Mouse (Mus musculus) hindbrain, embryonic 12.5 days (tissue): ENCODE data around the gene Alk. TPM values are rescaled to one million over a fixed set of nuclear protein-coding genes. Genes with fewer than 3 reads are reported as not detected.

Source experiments
- ATAC-seq: fragments of 200-750 bp; cut with Nextera tagmentation; 2 replicates; pipeline ENCODE4 v1.8.0; 2017; ENCODE audit warnings: moderate TSS enrichment; ENCODE audit not compliant: low FRiP score
- H3K27ac ChIP-seq: fragments of 300-500 bp; sonication (generic); 2 replicates; pipeline ENCODE4 v1.5.1; 2016; ENCODE audit warnings: mild to moderate bottlenecking
- H3K27me3 ChIP-seq: fragments of 300-500 bp; sonication (generic); 2 replicates; pipeline ENCODE4 v1.6.1; 2016; ENCODE audit warnings: mild to moderate bottlenecking
- H3K36me3 ChIP-seq: fragments of 300-500 bp; sonication (generic); 2 replicates; pipeline ENCODE4 v1.6.1; 2016; ENCODE audit warnings: mild to moderate bottlenecking
- H3K4me1 ChIP-seq: fragments of 300-500 bp; sonication (generic); 2 replicates; pipeline ENCODE4 v1.6.1; 2016
- H3K4me2 ChIP-seq: fragments of 300-500 bp; sonication (generic); replicated peaks from 2 replicates; pipeline ENCODE4 v1.6.1; 2016; ENCODE audit warnings: mild to moderate bottlenecking
- H3K4me3 ChIP-seq: fragments of 300-500 bp; sonication (generic); 2 replicates; pipeline ENCODE4 v1.5.1; 2016; ENCODE audit warnings: mild to moderate bottlenecking
- H3K9ac ChIP-seq: fragments of 300-500 bp; sonication (generic); 2 replicates; pipeline ENCODE4 v1.6.1; 2016; ENCODE audit warnings: mild to moderate bottlenecking, moderate library complexity
- H3K9me3 ChIP-seq: fragments of 300-500 bp; sonication (generic); replicated peaks from 2 replicates; pipeline ENCODE4 v1.6.1; 2016; ENCODE audit warnings: mild to moderate bottlenecking
- WGBS: fragments of 180-500 bp; shearing (Covaris S2); methylation state at CpG from one replicate; pipeline ENCODE4 v1.1.7; 2016; 5-methylcytosine and 5-hydroxymethylcytosine counted together
- polyA plus RNA-seq: library from polyadenylated mRNA; unstranded; fragments of >200 nt; fragmentation: Nextera tagmentation; extraction: Ambion mirVana; gene quantifications from 2 replicates; pipeline ENCODE4 v1.2.1, GENCODE M21; 2016

Alk gene
- polyA plus RNA-seq, 1 experiment from 2014 or later = 2.2 TPM

DNA sequence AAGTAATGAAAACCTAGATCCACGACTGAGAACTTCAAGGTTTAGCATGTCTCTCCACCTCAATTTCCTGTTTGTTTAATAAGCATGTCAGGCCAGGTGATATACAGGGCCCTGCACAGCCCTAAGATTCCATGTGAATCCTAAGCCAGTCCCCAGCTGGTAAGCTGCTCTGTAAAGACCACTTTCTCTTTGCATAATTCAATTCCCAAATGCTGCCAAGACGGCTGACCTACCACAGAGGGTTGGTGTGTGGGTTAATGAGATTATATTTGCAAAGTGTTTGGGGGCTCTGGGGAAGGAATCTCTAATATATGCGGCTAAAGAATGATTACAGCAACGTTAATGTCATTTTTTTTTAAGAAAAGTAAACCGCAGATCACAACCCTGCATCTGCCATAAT is 130.3 kb downstream of the Alk start:
- H3K9me3 ChIP-seq = no peaks in the 10 kb centered on the region
- no peak overlapping the region for H3K4me3 ChIP-seq
- no peak overlapping the region for H3K9ac ChIP-seq
- peak; percentile 76 for ATAC-seq
- no peaks in the 10 kb centered on the region for H3K36me3 ChIP-seq
- no peak overlapping the region for H3K4me2 ChIP-seq
- peaks cover 6% of the 10 kb centered on the region; the same call in 1 of the 2 replicates for H3K4me1 ChIP-seq
- no peaks in the 10 kb centered on the region for H3K27me3 ChIP-seq
- WGBS = 57% methylated on average over 5 of the region's 5 CpGs
- H3K27ac ChIP-seq = no peak overlapping the region

DNA sequence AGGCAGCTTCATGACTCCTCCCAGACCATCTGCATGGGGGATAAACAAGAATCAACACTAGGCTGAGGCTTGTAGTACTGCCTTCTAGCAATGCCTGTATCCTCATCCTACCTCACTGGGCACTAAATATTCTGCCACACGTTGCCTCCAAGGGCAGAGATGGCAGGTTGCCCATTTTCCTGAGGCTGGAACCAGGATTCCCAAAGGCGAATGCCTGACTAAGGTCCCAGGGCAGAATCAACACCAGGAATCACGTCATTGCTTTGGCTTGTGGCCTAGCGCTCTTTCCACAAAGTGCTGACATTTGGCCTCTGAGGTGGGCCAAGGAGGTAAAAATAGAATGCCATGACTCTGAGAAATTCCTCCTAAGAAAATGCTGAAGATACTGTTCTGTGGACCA is 155.9 kb downstream of the Alk start:
- Histone ChIP-seq H3K4me1 (no peaks in the 10 kb centered on the region), H3K9me3 (no peaks in the 10 kb centered on the region), H3K27me3 (no peaks in the 10 kb centered on the region), H3K27ac (no peak overlapping the region), H3K9ac (no peak overlapping the region), H3K4me2 (no peak overlapping the region), H3K4me3 (no peak overlapping the region), H3K36me3 (no peaks in the 10 kb centered on the region)
- no peak for ATAC-seq
- WGBS = 87% methylated on average over 4 of the region's 4 CpGs

DNA sequence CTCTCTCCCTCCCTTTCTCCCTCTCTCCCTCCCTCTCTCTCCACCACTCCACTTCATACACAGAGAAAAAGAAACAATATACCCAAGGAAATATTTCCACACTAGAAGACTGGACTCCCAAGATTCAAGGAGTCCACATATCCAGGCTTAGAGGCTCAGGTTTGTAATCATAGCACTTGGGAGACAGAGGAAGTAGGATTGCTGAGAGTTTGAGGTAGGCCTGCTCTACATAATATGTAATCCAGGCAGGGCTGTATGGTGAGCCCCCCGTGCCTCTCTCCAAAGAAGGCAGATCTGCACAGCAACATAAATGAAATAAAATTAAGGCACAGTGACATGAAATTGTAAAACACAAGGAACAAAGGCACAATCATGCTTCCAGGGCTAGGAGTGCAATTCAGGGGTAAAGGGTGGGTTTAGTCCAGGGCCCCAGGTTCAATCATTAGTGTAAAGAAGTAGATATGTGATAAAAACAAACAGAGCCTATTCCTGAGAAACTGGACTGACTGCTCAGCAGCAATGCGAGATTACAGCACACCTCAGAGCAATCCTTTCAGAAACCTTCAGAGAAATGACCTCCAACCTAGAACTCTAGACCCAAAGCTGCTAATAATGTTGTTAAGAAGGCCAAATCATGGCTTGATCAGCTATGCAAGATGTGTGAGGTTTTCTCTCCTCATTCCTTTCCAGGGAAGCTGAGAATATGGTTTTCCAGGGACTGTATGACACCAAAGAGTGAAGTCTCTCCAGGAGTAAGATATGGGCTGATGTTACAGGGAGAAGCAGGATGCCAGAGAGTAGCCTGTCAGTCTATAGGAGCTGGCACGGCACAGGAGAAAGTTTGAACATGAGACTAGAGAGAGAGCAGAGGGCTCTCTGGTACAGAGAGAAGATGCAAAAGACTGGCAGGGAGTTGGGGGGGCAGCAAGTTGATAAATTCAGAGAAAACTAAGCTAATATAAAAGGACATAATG is 158.9 kb downstream of the Alk start:
- no peaks in the 10 kb centered on the region for H3K4me1 ChIP-seq
- H3K27ac ChIP-seq = no peak overlapping the region
- no peak overlapping the region for H3K9ac ChIP-seq
- WGBS = 79% methylated on average over 3 of the region's 3 CpGs
- H3K4me2 ChIP-seq = no peak overlapping the region
- no peaks in the 10 kb centered on the region for H3K36me3 ChIP-seq
- no peaks in the 10 kb centered on the region for H3K27me3 ChIP-seq
- no peak for ATAC-seq
- no peaks in the 10 kb centered on the region for H3K9me3 ChIP-seq
- no peak overlapping the region for H3K4me3 ChIP-seq

DNA sequence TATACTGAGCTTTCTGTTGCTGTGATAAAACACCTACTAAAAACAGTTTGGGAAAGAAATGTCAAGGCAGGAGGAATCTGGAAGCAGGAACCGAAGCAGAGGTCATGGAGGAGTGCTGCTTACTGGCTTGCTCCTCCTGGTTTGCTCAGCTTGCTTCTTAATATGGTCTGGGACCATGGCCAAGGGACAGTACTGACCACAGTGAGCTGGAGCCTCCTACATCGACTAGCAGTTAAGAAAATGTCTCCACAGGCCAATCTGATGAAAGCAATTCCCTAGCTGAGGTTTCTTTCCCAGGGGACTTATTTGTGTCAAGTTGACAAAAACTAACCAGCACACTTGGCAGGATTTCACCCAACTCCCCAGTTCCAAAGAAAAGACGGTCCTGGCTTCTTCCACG is 187.0 kb downstream of the Alk start:
- ATAC-seq = no peak
- H3K4me3 ChIP-seq = no peak overlapping the region
- H3K27ac ChIP-seq = no peak overlapping the region
- H3K9me3 ChIP-seq = no peaks in the 10 kb centered on the region
- no peaks in the 10 kb centered on the region for H3K27me3 ChIP-seq
- WGBS = 89% methylated on average over 4 of the region's 4 CpGs
- no peak overlapping the region for H3K4me2 ChIP-seq
- H3K36me3 ChIP-seq = no peaks in the 10 kb centered on the region
- H3K9ac ChIP-seq = no peak overlapping the region
- H3K4me1 ChIP-seq = no peaks in the 10 kb centered on the region

DNA sequence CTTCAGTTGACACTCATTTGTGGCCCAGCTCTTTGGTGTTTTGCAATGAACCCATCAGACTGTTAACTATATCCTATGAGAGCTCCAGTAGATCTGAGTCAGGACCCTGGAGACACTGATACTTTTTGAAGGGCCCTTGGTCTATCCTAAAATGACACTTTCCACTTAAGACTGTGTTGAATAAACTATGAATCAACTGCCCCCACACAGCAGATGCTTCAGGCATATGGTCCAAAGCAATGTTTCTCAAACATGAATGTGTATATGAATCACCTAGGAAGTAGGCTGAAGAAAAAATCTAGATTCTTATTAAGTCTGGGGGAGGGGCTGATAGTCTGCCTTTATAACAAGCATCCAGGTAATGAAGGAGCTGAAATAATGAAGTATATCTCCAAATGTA is 189.8 kb downstream of the Alk start:
- no peak for ATAC-seq
- Histone ChIP-seq H3K9ac (no peak overlapping the region), H3K9me3 (no peaks in the 10 kb centered on the region)

DNA sequence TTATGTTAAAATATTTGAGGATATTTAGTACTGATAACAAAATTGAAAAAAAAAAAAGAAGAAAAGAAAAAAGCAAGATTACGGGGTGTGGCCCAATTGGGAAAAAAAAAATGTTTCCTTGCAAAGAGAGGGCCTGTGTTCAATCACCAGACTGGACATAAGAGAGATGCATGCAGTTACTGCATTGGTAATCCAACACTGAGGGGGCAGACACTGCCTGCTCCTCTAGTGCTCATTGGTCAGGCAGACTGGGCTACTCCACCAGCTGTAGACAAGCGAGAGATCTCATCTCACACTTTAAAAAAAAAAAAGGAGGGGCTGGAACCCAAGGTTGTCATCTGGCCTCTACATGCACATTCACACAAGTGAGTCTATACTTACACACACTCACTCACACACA is 199.6 kb downstream of the Alk start:
- Histone ChIP-seq H3K9me3 (no peaks in the 10 kb centered on the region), H3K36me3 (no peaks in the 10 kb centered on the region), H3K9ac (no peak overlapping the region), H3K27me3 (no peaks in the 10 kb centered on the region), H3K4me1 (no peaks in the 10 kb centered on the region), H3K4me2 (no peak overlapping the region), H3K27ac (no peak overlapping the region), H3K4me3 (no peak overlapping the region)
- ATAC-seq = no peak
- WGBS = 69% methylated on average over 2 of the region's 2 CpGs

More for the DNA sequence above, 189.8 kb downstream of the Alk start:
- H3K4me1 ChIP-seq = no peaks in the 10 kb centered on the region
- no peaks in the 10 kb centered on the region for H3K36me3 ChIP-seq
- H3K4me3 ChIP-seq = no peak overlapping the region
- no peak overlapping the region for H3K4me2 ChIP-seq
- H3K27me3 ChIP-seq = no peaks in the 10 kb centered on the region
- H3K27ac ChIP-seq = no peak overlapping the region

DNA sequence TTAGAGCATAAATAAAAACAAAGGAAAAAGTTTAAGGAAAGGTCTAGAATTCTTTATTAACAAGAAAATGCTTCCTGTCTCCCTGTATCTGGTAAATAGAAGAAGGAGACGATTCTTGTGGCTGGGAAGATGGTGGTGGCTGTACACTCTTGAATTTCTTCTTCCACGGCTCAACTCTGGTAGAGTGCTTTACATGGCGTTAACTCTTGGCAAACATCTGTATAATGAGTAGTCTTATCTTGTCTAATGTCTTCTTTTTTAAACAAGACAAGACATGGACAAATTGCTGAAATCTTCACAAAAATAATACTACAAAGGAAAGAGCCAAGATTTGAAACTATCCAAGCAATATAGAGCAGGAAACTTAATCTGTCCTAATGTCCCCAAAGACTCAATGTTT is 202.6 kb downstream of the Alk start:
- ATAC-seq = no peak
- no peaks in the 10 kb centered on the region for H3K27me3 ChIP-seq
- H3K9ac ChIP-seq = no peak overlapping the region

DNA sequence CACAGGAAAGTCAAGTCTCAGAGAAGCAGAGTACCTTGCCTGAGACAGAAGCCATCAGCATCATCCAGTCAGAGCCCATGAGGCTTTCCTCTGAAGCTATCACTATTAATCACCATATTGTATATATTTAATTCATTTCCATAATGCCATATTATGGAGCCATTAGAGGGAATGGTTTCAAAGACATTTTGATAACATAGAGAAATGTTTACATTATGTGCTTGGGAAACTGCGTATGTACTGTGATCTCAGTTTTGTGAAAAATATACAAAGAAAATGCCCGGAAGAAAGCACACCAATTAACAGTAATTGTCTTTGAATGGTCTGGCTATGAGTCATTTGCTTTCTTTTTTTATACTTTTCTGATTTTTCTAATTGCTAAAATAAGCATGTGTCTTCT is 203.1 kb downstream of the Alk start:
- Histone ChIP-seq H3K4me2 (no peak overlapping the region), H3K27ac (no peak overlapping the region), H3K4me3 (no peak overlapping the region), H3K9ac (no peak overlapping the region), H3K27me3 (no peaks in the 10 kb centered on the region), H3K9me3 (no peaks in the 10 kb centered on the region), H3K36me3 (no peaks in the 10 kb centered on the region), H3K4me1 (no peaks in the 10 kb centered on the region)
- ATAC-seq = no peak
- 92% methylated on average over 2 of the region's 2 CpGs for WGBS

More for the DNA sequence above, 202.6 kb downstream of the Alk start:
- H3K9me3 ChIP-seq = no peaks in the 10 kb centered on the region
- H3K4me3 ChIP-seq = no peak overlapping the region
- H3K36me3 ChIP-seq = no peaks in the 10 kb centered on the region
- H3K4me1 ChIP-seq = no peaks in the 10 kb centered on the region
- no peak overlapping the region for H3K4me2 ChIP-seq
- WGBS = 93% methylated on average over 3 of the region's 3 CpGs
- no peak overlapping the region for H3K27ac ChIP-seq

DNA sequence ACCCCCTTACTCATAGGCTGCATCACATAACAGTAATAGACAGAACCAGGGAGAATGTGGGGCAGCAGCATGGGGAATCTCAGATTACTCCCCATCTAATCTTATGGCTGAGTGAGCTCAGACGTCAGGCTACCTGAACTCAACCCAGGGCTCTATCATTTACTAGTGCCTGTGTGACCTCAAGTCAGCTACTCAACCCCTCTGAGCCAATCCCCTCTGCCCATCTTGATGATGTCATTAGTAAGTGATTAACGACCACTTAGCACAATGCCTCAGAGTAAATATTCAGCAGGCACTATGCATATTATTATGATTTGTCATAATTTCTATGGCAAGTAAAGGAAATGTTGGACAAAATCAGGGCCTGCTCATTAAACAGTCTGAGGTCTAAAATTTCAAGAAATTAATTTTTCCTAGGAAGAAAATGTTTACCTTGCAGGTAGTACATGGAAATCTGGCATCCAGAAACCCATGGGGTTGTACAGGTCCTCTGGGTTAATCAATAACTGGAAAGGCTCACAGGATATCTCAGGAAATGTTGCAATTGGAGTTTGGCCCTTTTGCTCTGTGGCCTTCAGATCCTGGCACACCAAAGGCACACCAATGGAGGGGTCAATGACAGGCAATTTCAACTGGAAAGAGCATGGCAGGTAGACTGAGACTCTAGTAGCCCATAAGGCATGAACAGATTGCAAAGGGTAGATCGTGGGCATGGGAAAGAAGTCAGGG is 204.9 kb downstream of the Alk start:
- H3K4me1 ChIP-seq = no peaks in the 10 kb centered on the region
- WGBS = 70% methylated on average over 3 of the region's 3 CpGs
- no peaks in the 10 kb centered on the region for H3K36me3 ChIP-seq
- H3K27ac ChIP-seq = no peak overlapping the region
- no peak for ATAC-seq
- H3K9ac ChIP-seq = no peak overlapping the region
- H3K4me3 ChIP-seq = no peak overlapping the region
- H3K27me3 ChIP-seq = no peaks in the 10 kb centered on the region
- H3K4me2 ChIP-seq = no peak overlapping the region
- no peaks in the 10 kb centered on the region for H3K9me3 ChIP-seq

DNA sequence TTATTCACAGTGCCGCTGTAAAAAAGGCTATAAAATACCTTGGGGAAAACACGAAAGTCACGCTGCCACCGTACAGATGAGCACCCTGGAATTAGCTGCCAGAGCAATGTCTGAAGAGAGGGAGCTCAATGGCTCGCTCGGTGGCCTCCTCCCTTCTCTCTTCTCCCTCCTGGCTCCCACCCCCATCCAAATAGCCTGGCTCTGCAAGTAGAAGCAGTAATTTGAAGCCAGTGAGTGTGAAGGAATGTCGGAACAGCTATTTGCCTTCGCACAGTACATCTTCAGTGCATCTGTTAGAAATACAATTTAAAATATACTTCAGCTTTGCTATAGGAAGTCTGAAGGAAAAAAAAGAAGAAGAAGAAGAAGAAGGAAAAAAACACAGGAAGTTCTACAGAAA is 208.5 kb downstream of the Alk start:
- no peak overlapping the region for H3K4me3 ChIP-seq
- H3K9ac ChIP-seq = no peak overlapping the region
- no peaks in the 10 kb centered on the region for H3K9me3 ChIP-seq
- no peak for ATAC-seq
- H3K27ac ChIP-seq = no peak overlapping the region
- 64% methylated on average over 8 of the region's 8 CpGs for WGBS
- H3K36me3 ChIP-seq = no peaks in the 10 kb centered on the region
- no peaks in the 10 kb centered on the region for H3K27me3 ChIP-seq
- H3K4me1 ChIP-seq = 0 out of 2 replicates have a peak, but pooled peaks cover 2% of the 10 kb centered on the region
- H3K4me2 ChIP-seq = no peak overlapping the region

DNA sequence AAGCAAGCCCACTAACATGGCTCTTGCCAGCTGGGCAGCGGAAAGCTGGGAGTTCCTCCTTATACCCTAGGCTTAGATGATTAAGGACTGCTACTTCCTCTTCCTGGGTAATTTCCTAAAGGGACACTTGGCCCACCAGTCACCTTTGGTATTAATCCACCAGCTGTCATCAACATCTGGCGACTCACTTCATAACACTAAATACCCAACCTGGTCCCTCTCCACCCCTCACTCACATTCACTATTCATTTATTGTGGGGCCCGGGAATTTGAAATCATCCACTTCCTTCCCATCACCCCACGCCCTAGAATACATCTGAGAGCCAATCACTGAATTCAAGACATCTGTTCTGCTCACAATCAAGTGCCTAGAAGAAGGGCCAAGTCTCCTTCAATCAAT is 235.4 kb downstream of the Alk start:
- WGBS = 83% methylated on average over 4 of the region's 4 CpGs
- Histone ChIP-seq H3K36me3 (no peaks in the 10 kb centered on the region), H3K4me2 (no peak overlapping the region), H3K4me3 (no peak overlapping the region), H3K27me3 (no peaks in the 10 kb centered on the region), H3K9me3 (no peaks in the 10 kb centered on the region), H3K4me1 (no peaks in the 10 kb centered on the region), H3K9ac (no peak overlapping the region), H3K27ac (no peak overlapping the region)
- ATAC-seq = no peak

DNA sequence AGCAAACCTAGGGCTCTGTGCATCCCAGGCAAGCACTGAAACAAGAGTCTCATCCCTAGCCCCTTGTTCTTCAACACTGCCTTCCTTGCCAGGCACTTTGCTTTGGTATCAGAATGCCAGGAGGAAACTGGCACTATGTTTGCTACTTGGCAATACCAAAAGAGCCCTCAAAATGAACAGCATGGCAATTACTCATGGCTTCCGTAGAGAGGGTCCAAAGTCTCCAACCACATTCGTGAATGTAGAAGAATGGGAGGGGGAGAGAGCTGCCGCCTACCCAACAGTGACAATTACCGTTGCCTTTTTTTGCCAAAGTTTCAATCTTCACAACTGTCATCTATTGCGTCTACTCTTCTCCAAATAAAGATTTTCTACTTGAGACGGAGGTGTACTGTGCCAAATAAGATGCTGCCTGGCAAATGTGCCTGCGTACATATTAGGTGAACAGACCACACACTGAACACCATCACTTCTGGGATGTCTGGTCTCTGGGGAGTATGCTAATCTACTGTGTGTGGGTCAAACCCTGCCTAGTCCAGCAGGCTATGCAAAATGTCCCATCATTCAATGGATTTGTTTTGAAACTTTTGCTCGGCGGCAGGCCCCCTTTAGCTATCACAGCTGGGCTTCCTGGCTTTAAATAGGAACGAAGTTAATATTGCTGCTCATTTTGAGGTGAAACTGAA is 241.5 kb downstream of the Alk start:
- Histone ChIP-seq H3K27me3 (no peaks in the 10 kb centered on the region), H3K36me3 (no peaks in the 10 kb centered on the region), H3K9me3 (no peaks in the 10 kb centered on the region), H3K4me2 (no peak overlapping the region), H3K9ac (no peak overlapping the region), H3K27ac (no peak overlapping the region), H3K4me3 (no peak overlapping the region), H3K4me1 (no peaks in the 10 kb centered on the region)
- no peak for ATAC-seq
- 88% methylated on average over 10 of the region's 10 CpGs for WGBS
